Mouse (Mus musculus): ENCODE data around the gene Sec24b. TPM values are rescaled to one million over a fixed set of nuclear protein-coding genes. Genes with fewer than 3 reads are reported as not detected.

Gene Sec24b
- total and polyA plus RNA-seq, 3 experiments, result 18.6 to 56.3 (median 54.4) TPM

GRCm38 (mm10) chr3:130006141-130006540 is 55.2 kb downstream of the Sec24b start:
- Histone ChIP-seq H3K36me3 (ENCODE audit: control insufficient read depth in 1 of 2, insufficient read depth in 2 of 2, low read length in 2 of 2) (peaks cover 0 to 10% of the 10 kb centered on the region in 2 experiments; a peak in 2 of 4 replicates), H3K9me3 (replicated peaks; ENCODE audit: insufficient read depth, low read length) (no peaks in the 10 kb centered on the region), H3K27me3 (ENCODE audit: control insufficient read depth in 1 of 2, insufficient read depth in 2 of 2, low read length in 2 of 2) (no peaks in the 10 kb centered on the region), H3K27ac (ENCODE audit: control insufficient read depth, low read depth, low read length) (no peak overlapping the region), H3K9ac (ENCODE audit: control insufficient read depth, low read depth, low read length, poor library complexity, severe bottlenecking) (no peak overlapping the region), H3K4me1 (ENCODE audit: control insufficient read depth in 1 of 2, insufficient read depth in 2 of 2, low read length in 2 of 2) (no peaks in the 10 kb centered on the region), H3K4me3 (ENCODE audit: control insufficient read depth in 1 of 2, insufficient read depth in 1 of 2, low read depth in 2 of 2, low read length in 2 of 2) (no peak overlapping the region), H3K79me2 (ENCODE audit: control insufficient read depth, insufficient read depth, low read length, poor library complexity) (no peaks in the 10 kb centered on the region)
- TF ChIP-seq ETS1 (IDR thresholded peaks at IDR 0.05; ENCODE audit: low read depth, low read length) (no peak), MXI1 (IDR thresholded peaks at IDR 0.05; ENCODE audit: low read depth, low read length) (no peak), MEF2A (IDR thresholded peaks at IDR 0.05; ENCODE audit: extremely low read depth, insufficient replicate concordance, low read depth, low read length, poor library complexity, severe bottlenecking) (no peak), HCFC1 (IDR thresholded peaks at IDR 0.05; ENCODE audit: low read depth, low read length) (no peak), KAT2A (conservative IDR thresholded peaks at IDR 0.05; ENCODE audit: low read depth, low read length) (no peak), CHD2 (IDR thresholded peaks at IDR 0.05; ENCODE audit: low read length) (no peak), RAD21 (IDR thresholded peaks at IDR 0.05; ENCODE audit: low read depth, low read length) (no peak), ZMIZ1 (IDR thresholded peaks at IDR 0.05; ENCODE audit: low read depth, low read length) (no peak), CTCF (IDR thresholded peaks at IDR 0.05 in 2 of 3, conservative IDR thresholded peaks at IDR 0.05 in 1 of 3; ENCODE audit: control insufficient read depth in 1 of 3, insufficient read depth in 1 of 3, low read depth in 2 of 3, low read length in 3 of 3, poor library complexity in 1 of 3, severe bottlenecking in 1 of 3) (no peak), MAZ (IDR thresholded peaks at IDR 0.05; ENCODE audit: low read depth, low read length) (no peak), MAX (IDR thresholded peaks at IDR 0.05; ENCODE audit: low read length) (no peak), USF2 (IDR thresholded peaks at IDR 0.05; ENCODE audit: borderline replicate concordance in 1 of 2, insufficient read depth in 1 of 2, low read depth in 1 of 2, low read length in 2 of 2) (no peak), GATA1 (IDR thresholded peaks at IDR 0.05; ENCODE audit: low read depth, low read length) (no peak), MYB (IDR thresholded peaks at IDR 0.05; ENCODE audit: low read depth, low read length) (no peak), TCF12 (IDR thresholded peaks at IDR 0.05; ENCODE audit: low read depth, low read length) (no peak), POLR2AphosphoS2 (IDR thresholded peaks at IDR 0.05; ENCODE audit: low read length) (no peak), POLR2A (IDR thresholded peaks at IDR 0.05; ENCODE audit: control insufficient read depth in 1 of 2, insufficient read depth in 1 of 2, low read depth in 1 of 2, low read length in 2 of 2, poor library complexity in 1 of 2) (no peak)
- DNase-seq (ENCODE audit: low read depth, low spot score), result no peak

DNA sequence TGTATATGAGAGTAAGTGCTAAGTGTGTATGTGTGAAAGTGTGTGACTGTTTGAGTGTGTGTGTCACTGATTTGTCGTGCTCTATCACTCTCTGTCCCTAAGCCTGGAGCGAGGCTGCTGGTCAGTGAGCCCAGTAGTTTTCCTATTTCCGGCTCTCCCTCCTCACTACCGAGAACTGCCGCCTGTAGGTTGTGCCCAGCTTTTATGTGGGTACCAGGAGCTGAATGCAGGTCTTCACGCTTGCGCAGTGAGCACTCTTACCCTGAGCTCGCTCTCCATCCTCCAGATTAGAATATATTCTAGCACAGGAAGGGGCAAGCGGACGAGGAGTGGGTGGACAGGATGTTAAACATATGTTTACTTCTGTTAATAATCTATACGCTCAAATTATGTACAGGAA is 60.4 kb downstream of the Sec24b start:
- H3K27me3 ChIP-seq (ENCODE audit: control insufficient read depth in 1 of 2, insufficient read depth in 2 of 2, low read length in 2 of 2), result no peaks in the 10 kb centered on the region
- H3K27ac ChIP-seq (ENCODE audit: control insufficient read depth, low read depth, low read length), result no peak overlapping the region
- no peak overlapping the region for H3K4me3 ChIP-seq (ENCODE audit: control insufficient read depth in 1 of 2, insufficient read depth in 1 of 2, low read depth in 2 of 2, low read length in 2 of 2)
- TF ChIP-seq ZMIZ1 (IDR thresholded peaks at IDR 0.05; ENCODE audit: low read depth, low read length), result no peak
- no peak for TF ChIP-seq MAZ (IDR thresholded peaks at IDR 0.05; ENCODE audit: low read depth, low read length)
- no peak for TF ChIP-seq TCF12 (IDR thresholded peaks at IDR 0.05; ENCODE audit: low read depth, low read length)
- TF ChIP-seq USF2 (IDR thresholded peaks at IDR 0.05; ENCODE audit: borderline replicate concordance in 1 of 2, insufficient read depth in 1 of 2, low read depth in 1 of 2, low read length in 2 of 2), result no peak
- no peak for TF ChIP-seq MYB (IDR thresholded peaks at IDR 0.05; ENCODE audit: low read depth, low read length)
- no peak for TF ChIP-seq GABPA (IDR thresholded peaks at IDR 0.05; ENCODE audit: low read depth, low read length)
- no peak for TF ChIP-seq RCOR1 (IDR thresholded peaks at IDR 0.05; ENCODE audit: low read depth, low read length)
- TF ChIP-seq USF1 (IDR thresholded peaks at IDR 0.05; ENCODE audit: low read depth, low read length), result no peak
- TF ChIP-seq ZKSCAN1 (IDR thresholded peaks at IDR 0.05; ENCODE audit: low read depth, low read length), result no peak
- no peak for TF ChIP-seq JUND (IDR thresholded peaks at IDR 0.05; ENCODE audit: low read depth, low read length)
- TF ChIP-seq RAD21 (IDR thresholded peaks at IDR 0.05; ENCODE audit: low read depth, low read length), result no peak
- no peak for TF ChIP-seq CHD2 (IDR thresholded peaks at IDR 0.05; ENCODE audit: low read length)
- no peak for TF ChIP-seq SMC3 (IDR thresholded peaks at IDR 0.05; ENCODE audit: low read depth, low read length)
- no peak for TF ChIP-seq KAT2A (conservative IDR thresholded peaks at IDR 0.05; ENCODE audit: low read depth, low read length)
- no peak for TF ChIP-seq POLR2AphosphoS5 (IDR thresholded peaks at IDR 0.05; ENCODE audit: borderline replicate concordance, low read depth, low read length)
- no peak for TF ChIP-seq TAL1 (IDR thresholded peaks at IDR 0.05; ENCODE audit: low read length)
- no peaks in the 10 kb centered on the region for H3K79me2 ChIP-seq (ENCODE audit: control insufficient read depth, insufficient read depth, low read length, poor library complexity)
- H3K4me1 ChIP-seq (ENCODE audit: control insufficient read depth in 1 of 2, insufficient read depth in 2 of 2, low read length in 2 of 2), result no peaks in the 10 kb centered on the region
- DNase-seq (ENCODE audit: low read depth, low spot score), result no peak
- H3K36me3 ChIP-seq (ENCODE audit: control insufficient read depth in 1 of 2, insufficient read depth in 2 of 2, low read length in 2 of 2), result peaks cover 0 to 7% of the 10 kb centered on the region in 2 experiments; a peak in 2 of 4 replicates
- H3K9me3 ChIP-seq (replicated peaks; ENCODE audit: insufficient read depth, low read length), result no peaks in the 10 kb centered on the region
- H3K9ac ChIP-seq (ENCODE audit: control insufficient read depth, low read depth, low read length, poor library complexity, severe bottlenecking), result no peak overlapping the region
